Mouse (Mus musculus) liver, embryonic 16.5 days (tissue): ENCODE measurements around the gene Tnfsf10. TPM values are rescaled to one million over a fixed set of nuclear protein-coding genes. Genes with fewer than 3 reads are reported as not detected.

Source experiments
- ATAC-seq: fragments of 200-750 bp; cut with Nextera tagmentation; 2 replicates; pipeline ENCODE4 v1.8.0; 2017; ENCODE audit warnings: low read depth, mild to moderate bottlenecking, moderate number of reproducible peaks, moderate library complexity
- H3K27ac ChIP-seq: fragments of 300-500 bp; sonication (generic); 2 replicates; pipeline ENCODE4 v1.5.1; 2014; ENCODE audit warnings: mild to moderate bottlenecking, low read length
- H3K27me3 ChIP-seq: fragments of 300-500 bp; sonication (generic); 2 replicates; pipeline ENCODE4 v1.6.1; 2014; ENCODE audit warnings: low read depth, low read length, mixed read lengths; ENCODE audit not compliant: control insufficient read depth, insufficient read depth
- H3K36me3 ChIP-seq: fragments of 300-500 bp; sonication (generic); 2 replicates; pipeline ENCODE4 v1.6.1; 2014; ENCODE audit warnings: mild to moderate bottlenecking; ENCODE audit not compliant: control insufficient read depth, insufficient read depth
- H3K4me1 ChIP-seq: fragments of 300-500 bp; sonication (generic); 2 replicates; pipeline ENCODE4 v1.6.1; 2014; ENCODE audit warnings: low read depth, low read length, mixed read lengths; ENCODE audit not compliant: control insufficient read depth
- H3K4me2 ChIP-seq: fragments of 300-500 bp; sonication (generic); 2 replicates; pipeline ENCODE4 v1.6.1; 2014; ENCODE audit warnings: low read depth, low read length, mixed read lengths
- H3K4me3 ChIP-seq: fragments of 300-500 bp; sonication (generic); 2 replicates; pipeline ENCODE4 v1.5.1; 2014; ENCODE audit warnings: low read depth, mild to moderate bottlenecking, low read length
- H3K9ac ChIP-seq: fragments of 300-500 bp; sonication (generic); 2 replicates; pipeline ENCODE4 v1.6.1; 2014; ENCODE audit warnings: low read depth, low read length
- H3K9me3 ChIP-seq: fragments of 300-500 bp; sonication (generic); replicated peaks from 2 replicates; pipeline ENCODE4 v1.6.1; 2016; ENCODE audit warnings: low read length; ENCODE audit not compliant: control insufficient read depth
- WGBS: fragments of 180-500 bp; shearing (Covaris S2); extraction: QIAGEN DNeasy Blood & Tissue Kit; methylation state at CpG from one replicate; pipeline ENCODE4 v1.1.7; 2014; ENCODE audit not compliant: insufficient replicate concordance; 5-methylcytosine and 5-hydroxymethylcytosine counted together
- polyA plus RNA-seq: library from polyadenylated mRNA; unstranded; fragments of >200 nt; fragmentation: Nextera tagmentation; extraction: Ambion mirVana; gene quantifications from 2 replicates; pipeline ENCODE4 v1.2.1, GENCODE M21; 2015

Tnfsf10 gene
- polyA plus RNA-seq, 1 experiment from 2014 or later, result 0.17 TPM

DNA sequence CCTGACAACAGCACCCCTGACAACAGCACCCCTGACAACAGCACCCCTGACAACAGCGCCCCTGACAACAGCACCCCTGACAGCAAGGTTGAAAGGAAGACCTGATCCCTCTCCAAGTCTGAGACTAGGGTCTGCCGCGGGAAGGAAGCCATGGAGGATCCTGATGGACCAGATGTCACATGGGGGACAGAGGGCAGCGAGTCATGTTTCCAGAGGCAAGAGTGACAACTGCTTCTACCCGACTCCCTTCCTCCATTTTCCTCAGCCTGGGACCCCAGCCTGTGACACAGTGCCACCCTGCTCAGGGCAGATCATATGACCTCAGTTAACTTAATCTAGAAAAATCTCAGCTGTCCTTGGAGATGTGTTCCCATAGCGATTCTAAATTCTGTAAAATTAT, 25.6 kb downstream of the Tnfsf10 start:
- no peak overlapping the region for H3K9ac ChIP-seq
- no peaks in the 10 kb centered on the region for H3K9me3 ChIP-seq
- H3K4me1 ChIP-seq, result no peaks in the 10 kb centered on the region
- H3K36me3 ChIP-seq, result no peaks in the 10 kb centered on the region
- no peak overlapping the region for H3K4me3 ChIP-seq
- H3K27ac ChIP-seq, result no peak overlapping the region
- ATAC-seq, result no peak
- 54% methylated on average over 6 of the region's 6 CpGs for WGBS
- H3K27me3 ChIP-seq, result no peaks in the 10 kb centered on the region
- no peak overlapping the region for H3K4me2 ChIP-seq

DNA sequence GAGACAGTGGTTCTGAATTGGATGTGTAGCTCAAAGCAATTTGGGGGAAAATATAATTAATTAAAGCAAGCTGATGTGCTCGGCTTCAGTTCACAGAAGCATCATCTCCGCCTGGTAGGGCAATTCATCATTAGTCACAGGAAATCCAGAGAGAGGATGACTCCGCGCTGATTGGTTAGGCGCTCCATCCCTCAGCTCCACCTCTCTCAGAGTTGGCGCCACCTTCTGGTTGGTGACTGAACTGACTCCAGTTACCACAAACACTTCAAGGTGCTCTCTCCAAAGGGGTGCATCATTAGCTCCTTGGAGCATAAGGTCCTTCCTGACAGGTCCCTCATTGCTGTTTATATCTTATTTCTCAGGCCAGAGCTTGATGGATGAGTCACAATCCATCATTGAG, 28.7 kb downstream of the Tnfsf10 start:
- ATAC-seq, result no peak
- Histone ChIP-seq H3K4me3 (no peak overlapping the region), H3K4me2 (no peak overlapping the region), H3K36me3 (no peaks in the 10 kb centered on the region), H3K9me3 (no peaks in the 10 kb centered on the region), H3K27ac (no peak overlapping the region), H3K9ac (no peak overlapping the region), H3K4me1 (no peaks in the 10 kb centered on the region), H3K27me3 (no peaks in the 10 kb centered on the region)
- WGBS, result 36% methylated on average over 6 of the region's 6 CpGs

GRCm38 (mm10) chr3:27348462-27348861, 31.6 kb downstream of the Tnfsf10 start:
- Histone ChIP-seq H3K27ac (no peak overlapping the region), H3K4me1 (no peaks in the 10 kb centered on the region), H3K9ac (no peak overlapping the region), H3K9me3 (no peaks in the 10 kb centered on the region), H3K4me3 (no peak overlapping the region), H3K36me3 (no peaks in the 10 kb centered on the region), H3K4me2 (no peak overlapping the region), H3K27me3 (no peaks in the 10 kb centered on the region)
- 58% methylated on average over 5 of the region's 5 CpGs for WGBS
- no peak for ATAC-seq

DNA sequence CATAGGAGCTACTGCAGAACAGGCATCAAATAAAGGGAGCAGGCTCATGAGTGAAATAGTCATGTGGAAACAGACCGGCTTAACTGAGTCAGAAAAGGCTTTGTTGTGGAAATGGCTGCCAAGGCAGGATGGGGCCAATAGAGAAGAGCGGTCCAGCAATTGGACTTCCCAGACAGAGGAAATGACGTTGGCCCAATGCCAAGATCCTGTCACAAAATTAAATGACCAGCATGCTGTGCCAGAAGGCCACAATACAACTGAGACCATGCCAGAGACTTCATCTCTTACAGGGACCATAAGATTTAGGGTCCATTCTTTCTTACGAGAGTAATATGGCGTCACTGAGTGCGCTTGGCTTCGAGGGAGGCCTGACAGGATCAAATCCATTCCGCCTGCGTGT, 34.3 kb downstream of the Tnfsf10 start:
- 69% methylated on average over 9 of the region's 9 CpGs for WGBS
- Histone ChIP-seq H3K4me1 (no peaks in the 10 kb centered on the region), H3K36me3 (no peaks in the 10 kb centered on the region), H3K4me2 (no peak overlapping the region), H3K9ac (no peak overlapping the region), H3K9me3 (no peaks in the 10 kb centered on the region), H3K4me3 (no peak overlapping the region), H3K27ac (no peak overlapping the region), H3K27me3 (no peaks in the 10 kb centered on the region)
- ATAC-seq, result no peak

- no peak overlapping the region for H3K4me3 ChIP-seq
- no peaks in the 10 kb centered on the region for H3K4me1 ChIP-seq
- H3K27me3 ChIP-seq, result no peaks in the 10 kb centered on the region
- no peak overlapping the region for H3K9ac ChIP-seq
- 52% methylated on average over 2 of the region's 2 CpGs for WGBS
- H3K9me3 ChIP-seq, result no peaks in the 10 kb centered on the region
- ATAC-seq, result no peak
- no peaks in the 10 kb centered on the region for H3K36me3 ChIP-seq
- H3K27ac ChIP-seq, result no peak overlapping the region
- no peak overlapping the region for H3K4me2 ChIP-seq
Observed at GRCm38 (mm10) chr3:27359100-27359720, 42.4 kb downstream of the Tnfsf10 start.

DNA sequence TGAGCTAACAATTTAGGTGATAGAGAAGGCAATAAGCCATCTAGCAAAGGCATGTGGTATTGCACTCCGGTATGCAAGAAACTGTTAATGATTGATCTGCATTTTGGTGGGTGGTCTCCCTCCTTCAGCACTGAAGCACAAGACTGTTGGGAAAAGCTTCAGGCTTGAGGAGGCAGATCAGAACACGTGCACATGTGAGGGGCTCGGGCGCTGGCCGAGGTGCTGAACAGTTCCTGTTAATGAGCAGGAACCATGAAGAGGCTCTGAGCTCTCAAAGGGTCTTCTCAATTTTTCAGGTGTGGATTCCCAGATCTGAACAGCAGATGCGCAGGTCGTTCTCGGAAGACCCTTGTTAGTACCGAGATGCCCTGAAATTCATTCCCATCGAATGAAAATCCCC, 53.3 kb downstream of the Tnfsf10 start:
- peaks cover 32% of the 10 kb centered on the region for H3K27me3 ChIP-seq

DNA sequence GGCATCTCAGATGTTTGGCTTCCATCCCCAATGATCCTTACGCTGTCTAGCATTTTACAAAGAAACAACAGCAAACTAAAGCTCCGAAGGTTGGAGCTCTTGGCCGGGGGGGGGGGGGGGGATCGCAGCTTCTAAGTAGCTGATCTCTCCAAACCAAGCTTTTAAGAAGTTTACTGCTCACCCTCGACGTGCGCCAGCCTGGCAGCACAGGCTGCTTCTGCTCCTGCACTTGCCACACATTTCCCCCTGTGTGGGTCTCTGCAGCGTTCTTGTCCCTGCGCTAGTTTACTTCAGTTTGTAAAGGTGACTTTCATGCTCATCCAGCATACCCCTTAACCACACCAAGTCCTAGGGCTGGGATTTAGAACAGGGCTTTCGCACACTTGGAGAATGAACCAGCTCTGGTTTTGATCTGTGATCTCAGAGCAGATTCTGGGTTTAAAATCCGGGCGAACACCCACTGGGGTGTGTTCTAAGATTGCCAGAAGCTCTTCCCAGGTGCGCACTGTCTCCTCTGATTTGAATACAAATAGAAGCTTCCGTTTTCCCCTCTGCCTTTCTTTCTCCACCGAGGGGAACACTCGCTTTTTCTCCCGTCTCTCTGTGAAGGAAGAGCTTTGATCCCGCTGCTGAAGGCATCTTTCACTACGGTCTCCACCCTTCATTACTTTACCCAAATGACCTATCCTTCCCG, 53.9 kb downstream of the Tnfsf10 start:
- H3K4me2 ChIP-seq, result no peak overlapping the region

More for the DNA sequence above, 53.3 kb downstream of the Tnfsf10 start:
- H3K27ac ChIP-seq, result no peak overlapping the region
- 4% methylated on average over 10 of the region's 10 CpGs for WGBS
- no peak overlapping the region for H3K4me3 ChIP-seq
- no peak overlapping the region for H3K9ac ChIP-seq
- no peaks in the 10 kb centered on the region for H3K4me1 ChIP-seq
- no peak overlapping the region for H3K4me2 ChIP-seq
- no peak for ATAC-seq
- no peaks in the 10 kb centered on the region for H3K36me3 ChIP-seq
- no peaks in the 10 kb centered on the region for H3K9me3 ChIP-seq

DNA sequence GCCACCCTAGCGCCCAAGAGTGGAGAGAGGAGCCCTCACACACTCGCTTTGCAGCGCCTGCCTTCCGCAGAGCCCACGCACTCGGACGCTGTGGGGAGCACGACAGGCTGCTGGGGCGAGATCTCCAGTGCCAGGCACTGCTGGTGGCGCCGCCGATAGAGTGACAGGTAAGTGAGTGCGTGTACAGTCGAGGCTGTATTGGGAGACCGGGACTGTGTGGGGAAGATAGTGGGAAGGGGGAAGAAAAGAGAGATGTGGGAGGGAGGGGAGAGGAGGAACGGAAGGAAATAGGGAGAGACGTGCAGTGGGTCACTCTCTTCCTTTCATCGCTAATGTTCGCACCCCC, 54.4 kb downstream of the Tnfsf10 start, which contains the start of gene Ghsr:
Ghsr (plus strand) TSS at position 76 of the 346 bp plus-strand sequence.
- no peaks in the 10 kb centered on the region for H3K9me3 ChIP-seq
- WGBS, result 3% methylated on average over 19 of the region's 19 CpGs
- H3K4me3 ChIP-seq, result no peak within 1 kb of the TSS
- H3K4me2 ChIP-seq, result no peak within 1 kb of the TSS
- H3K27me3 ChIP-seq, result peaks cover 32% of the 10 kb centered on the region
- no peak within 1 kb of the TSS for H3K9ac ChIP-seq
- no peaks in the 10 kb centered on the region for H3K4me1 ChIP-seq
- no peak for ATAC-seq
- H3K36me3 ChIP-seq, result no peaks in the 10 kb centered on the region
- H3K27ac ChIP-seq, result no peak within 1 kb of the TSS

More for the DNA sequence above, 53.9 kb downstream of the Tnfsf10 start:
- Histone ChIP-seq H3K27ac (no peak overlapping the region), H3K27me3 (peaks cover 32% of the 10 kb centered on the region), H3K4me1 (no peaks in the 10 kb centered on the region), H3K4me3 (no peak overlapping the region), H3K36me3 (no peaks in the 10 kb centered on the region), H3K9ac (no peak overlapping the region), H3K9me3 (no peaks in the 10 kb centered on the region)
- ATAC-seq, result no peak
- 5% methylated on average over 20 of the region's 20 CpGs for WGBS
